Mouse (Mus musculus) naive thymus-derived CD4-positive, alpha-beta T cell, adult 2 months (primary cell): ENCODE measurements at regions not wholly inside any gene's neighbourhood (a gene's known extent, or its start where the extent isn't known, plus 50 kb on each side); places are given as distances from the start of the nearest gene placed in this dataset.

Source experiments
- DNase-seq: peaks from one replicate; pipeline ENCODE4 v3.0.0-alpha.2; 2011; ENCODE audit warnings: low read depth

DNA sequence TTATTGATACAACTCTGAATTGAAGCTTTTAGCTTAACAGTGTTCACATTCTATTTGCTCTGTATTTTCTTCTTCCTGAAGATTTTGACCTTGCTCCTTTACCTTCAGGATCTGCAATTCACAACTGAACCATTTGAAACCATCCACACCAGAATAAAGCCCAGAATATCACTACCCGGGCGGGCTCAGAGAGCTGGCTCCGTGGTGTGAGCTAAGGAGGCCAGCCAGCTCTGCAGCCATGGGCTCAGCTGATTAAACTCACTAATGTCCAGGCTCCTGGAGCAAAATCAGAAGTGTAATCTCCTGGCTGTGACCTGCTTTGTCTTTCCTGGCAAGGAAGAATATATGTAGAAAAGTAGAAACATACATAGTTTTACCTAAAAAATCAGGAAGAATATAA lies 309.9 kb downstream of the Gm10295 start:
- DNase-seq, result no peak

DNA sequence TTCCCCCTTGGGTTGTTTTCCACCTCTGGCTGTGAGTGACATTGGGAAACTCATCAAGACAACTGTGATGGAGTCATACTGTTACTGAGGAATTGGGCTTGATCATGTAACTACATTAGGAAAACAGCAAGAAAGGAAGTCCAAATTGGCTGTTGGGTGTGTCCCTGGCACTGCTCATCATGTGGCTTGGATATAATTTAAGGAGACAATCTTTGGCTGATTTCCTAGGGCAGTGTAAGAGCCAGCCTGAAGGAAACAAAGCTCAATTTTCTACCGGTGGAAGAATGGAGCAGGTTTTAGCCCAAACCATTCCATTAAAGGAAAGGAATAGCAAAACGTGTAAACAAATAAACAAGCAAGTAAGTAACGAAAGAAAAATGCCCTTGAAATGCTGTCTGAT lies 310.4 kb downstream of the Gm10295 start:
- DNase-seq, result no peak

- no peak for DNase-seq
Measured at GRCm38 (mm10) chr7:71038537-71038936, 312.7 kb downstream of the Gm10295 start.

- no peak for DNase-seq
Measured at GRCm38 (mm10) chr7:71033121-71033520, 318.2 kb downstream of the Gm10295 start.

DNA sequence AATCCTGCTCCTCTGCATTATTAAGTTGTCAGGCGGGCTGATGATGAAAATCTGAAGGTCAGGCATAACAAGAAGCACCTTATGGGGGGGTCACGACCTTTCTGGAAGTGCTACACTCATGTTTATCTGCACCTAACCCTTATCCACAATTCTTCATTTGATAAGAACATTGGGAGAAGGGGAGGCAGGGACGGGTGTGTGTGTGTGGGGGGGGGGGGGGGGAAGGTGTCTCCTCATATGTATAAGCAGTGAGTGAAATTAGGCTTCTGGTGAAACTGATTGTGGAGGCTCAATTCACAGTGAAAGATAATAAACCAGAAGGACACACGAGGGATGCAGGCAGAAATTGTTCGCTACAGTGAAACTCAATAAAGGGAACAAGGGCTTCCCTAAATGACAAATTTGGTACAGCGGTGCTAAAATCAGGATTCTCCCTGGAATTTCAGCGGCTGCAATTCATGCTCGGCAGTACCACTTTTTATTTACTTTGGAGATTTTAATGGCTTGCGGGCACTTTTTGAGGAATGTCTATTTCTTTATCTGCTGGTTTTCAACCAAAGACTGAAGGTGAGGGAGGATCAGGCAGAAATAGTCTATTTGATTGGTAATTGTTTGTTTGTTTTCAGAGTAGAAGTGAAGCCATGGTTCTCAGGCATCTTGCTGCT lies 327.2 kb downstream of the Gm10295 start:
- no peak for DNase-seq

DNA sequence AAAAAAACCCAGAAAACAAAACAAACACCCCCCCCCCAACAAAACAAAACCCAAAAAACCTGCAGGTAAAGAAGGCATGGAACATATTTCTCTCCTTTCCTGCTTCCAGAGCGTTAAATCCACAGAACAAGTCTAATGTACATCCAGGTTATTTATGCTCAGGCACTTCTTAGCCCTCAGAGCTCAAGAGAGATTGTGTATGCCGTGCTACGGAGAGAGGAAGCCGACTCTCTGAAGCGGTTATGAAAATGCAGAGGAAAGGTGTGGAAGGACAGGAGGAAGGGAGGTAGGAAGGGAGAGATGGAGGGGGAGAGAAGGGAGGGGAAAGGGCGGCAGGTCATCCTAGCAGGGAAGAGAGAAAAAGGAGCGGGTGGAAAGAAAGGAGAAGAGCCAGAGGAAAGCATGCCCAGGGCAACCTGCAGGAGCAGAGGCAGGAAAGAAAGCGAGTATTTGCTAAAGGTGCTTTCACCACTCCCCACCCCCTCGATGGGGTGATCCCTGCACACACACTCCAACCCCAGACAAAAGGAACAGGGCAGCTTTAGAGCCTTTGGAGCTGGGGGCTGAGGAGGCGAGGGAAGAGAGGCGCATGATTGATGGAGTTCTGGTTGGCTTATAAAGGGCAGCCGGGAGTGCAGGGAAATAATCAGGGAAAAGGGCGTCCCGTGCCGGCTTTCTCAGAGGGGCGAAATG lies 327.9 kb downstream of the Gm10295 start:
- no peak for DNase-seq
